Mouse (Mus musculus): ENCODE measurements around the gene Cep135.

Gene Cep135

DNA sequence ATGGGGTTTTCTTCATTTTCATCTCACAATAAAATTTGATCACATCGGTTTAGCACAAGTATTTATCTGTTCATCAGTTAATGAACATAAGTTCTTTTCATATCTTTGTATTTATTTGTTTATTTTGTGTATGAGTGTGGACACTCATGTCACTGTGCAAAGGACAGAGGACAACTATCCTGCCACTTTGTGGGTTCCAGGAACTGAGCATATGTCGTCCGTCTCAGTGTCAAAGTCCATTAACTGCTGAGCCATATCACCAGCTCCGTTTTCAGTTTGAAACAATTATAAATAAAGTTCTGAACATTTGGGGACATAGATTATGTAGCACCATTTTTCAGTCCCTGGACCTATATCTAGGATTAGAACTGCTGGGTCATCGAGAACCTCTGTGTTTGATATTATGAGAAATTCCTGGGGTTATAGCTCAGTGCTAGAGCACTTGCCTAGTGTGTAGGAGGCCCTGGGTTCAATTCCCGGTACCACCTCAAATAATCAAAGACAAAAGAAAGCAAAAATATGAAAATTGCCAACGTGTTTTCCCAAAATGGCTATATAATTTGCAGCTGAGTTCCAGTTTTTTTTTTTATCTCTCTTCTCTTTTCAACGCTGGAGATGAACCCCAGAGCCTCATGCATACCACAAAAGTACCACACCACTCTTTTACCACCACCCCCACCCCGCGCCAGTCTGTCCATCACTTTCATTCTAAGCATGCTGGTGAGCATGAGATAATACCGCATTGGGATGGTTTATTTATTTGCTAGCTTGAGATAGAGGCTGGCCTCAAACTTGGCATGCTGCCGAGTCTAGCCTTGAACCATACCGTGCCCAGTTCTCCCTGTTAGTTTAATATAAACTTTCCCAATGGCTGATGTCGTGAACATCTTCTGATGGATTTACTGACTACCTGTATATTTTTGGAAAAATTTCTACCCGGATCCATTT, 96.4 kb downstream of the Cep135 start:
- no peak for DNase-seq (ENCODE audit: low read depth)

DNA sequence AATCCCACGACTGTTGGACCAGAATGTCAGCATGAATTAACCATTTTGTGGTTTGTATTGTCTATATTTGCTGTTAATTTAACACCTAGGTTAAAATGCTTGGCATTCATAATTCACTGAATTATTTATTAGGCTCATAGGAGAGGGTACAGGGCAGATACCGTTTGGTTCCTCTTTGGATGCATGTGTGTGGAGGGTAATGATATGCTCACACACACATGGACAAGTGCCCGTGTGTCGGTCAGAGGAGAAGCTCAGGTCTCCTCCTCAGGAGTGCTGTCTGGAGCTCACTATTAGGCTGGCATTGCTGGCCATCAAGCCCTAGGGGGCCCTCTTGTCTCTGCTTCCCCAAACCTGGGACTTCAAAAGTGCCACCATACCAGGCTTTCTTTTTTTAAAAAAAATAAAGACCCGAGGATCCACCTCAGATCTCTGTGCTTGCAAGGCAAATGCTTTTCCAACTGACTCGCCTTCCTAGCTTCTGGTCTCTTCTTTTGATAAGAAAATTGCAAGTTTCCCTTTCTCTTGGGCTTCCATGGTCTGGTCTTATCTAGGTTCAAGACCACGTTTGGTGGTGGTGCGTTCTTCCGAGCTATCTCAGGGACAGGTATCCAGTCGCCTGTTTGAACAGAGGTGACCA, 99.6 kb downstream of the Cep135 start:
- DNase-seq (ENCODE audit: low read depth), result no peak

DNA sequence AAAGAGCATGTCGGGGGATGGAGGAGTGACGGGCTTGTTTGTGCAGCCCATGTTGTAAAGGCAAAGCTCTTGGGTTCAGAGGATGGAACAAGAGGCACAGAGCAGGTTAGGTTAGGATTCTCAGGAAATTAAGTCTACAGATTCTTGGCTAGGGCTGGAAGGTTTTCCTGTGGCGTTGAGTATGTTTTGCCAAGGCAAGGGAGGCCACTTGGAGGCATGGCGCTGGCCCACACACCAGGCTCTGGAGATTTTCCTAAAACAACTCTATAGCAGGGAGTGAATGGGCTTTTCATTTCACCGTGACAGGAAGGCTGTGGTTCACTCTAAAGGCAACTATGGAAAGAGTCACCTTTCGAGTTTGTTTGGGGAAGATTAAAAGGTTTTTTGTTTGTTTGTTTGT, 100.1 kb downstream of the Cep135 start:
- DNase-seq (ENCODE audit: low read depth), result no peak

DNA sequence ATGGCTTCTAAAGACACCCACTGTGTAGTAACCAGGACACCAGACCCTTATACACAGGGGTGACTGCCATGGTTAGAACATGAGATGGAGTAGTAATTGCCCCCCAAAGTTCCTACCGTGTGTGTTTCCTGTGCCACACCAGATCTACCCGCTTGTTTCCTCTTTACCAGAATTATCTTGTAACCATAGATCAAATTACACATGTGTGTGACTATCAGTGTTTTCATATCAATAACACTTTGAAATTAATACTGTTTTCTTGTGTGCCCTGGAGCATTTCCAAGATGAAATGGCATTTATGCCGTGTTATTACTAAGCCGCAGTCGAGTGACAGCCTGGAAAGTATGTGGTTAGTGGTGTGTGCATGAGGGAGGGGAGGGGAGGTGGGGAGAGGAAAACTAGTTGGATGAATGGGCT, 101.7 kb downstream of the Cep135 start:
- no peak for DNase-seq (ENCODE audit: low read depth)

DNA sequence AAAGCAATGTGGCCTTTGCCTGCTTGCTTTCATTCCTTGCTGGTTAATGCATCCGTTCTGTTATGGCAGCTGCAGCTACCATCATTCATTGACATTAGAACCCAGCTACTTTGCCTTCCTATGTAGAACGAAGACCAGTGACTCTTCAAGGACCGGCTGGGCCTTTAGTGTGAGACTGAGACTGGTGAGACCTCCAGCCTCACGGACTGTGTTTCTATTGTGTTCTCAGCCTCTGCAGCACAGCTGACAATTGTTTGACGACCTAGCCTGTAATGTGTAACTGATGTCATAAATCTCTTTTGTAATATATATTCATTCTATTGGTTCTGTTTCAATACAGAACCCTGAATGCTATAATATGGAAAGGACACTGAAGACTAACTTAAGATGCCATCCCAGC, 102.8 kb downstream of the Cep135 start:
- DNase-seq (ENCODE audit: low read depth), result no peak

DNA sequence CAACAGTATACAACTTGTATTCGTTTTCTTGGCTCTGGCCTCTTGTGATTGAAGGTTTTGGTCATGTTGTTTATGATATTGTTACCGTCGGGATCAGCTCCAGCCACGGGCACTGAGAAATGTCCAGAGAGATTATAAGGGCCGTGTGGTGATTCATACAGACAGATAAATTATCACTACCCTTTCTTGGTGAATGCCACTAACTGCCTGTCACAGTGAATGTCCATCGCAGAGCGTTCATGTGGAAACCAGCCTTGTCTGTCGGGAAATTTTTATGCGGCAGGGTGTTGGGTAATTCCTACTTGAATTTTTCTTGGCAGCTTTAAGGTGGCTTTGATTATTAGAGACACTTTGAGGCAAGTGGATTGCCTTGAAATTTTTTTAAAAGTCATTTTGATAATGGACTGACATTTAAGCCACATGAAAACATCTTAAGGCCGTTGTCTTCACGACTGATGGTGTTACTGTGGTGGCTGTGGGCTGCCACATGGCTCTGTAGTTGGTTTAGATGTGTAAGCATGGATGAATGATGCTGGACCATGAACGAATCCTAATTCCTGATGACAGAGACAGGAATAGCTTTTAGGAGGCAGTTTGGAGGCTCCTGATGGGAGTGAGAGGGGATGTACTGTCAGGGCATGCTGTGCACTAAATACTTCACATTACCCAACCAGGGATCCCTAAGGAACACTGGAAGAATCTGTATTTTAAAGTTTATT, 103.4 kb downstream of the Cep135 start:
- no peak for DNase-seq (ENCODE audit: low read depth)

All from fibroblast of lung, adult 2 months (primary cell).